Mouse (Mus musculus): Measurements from ENCODE around the gene Cpe.
"Not testable (repeated sequence)": the region's sequence is repeated elsewhere in the genome, so short reads cannot be mapped to it uniquely, and the experiment has no call there.

The Cpe gene

GRCm38 (mm10) chr8:64674951-64675585 is 17.8 kb downstream of the Cpe start:
- DNase-seq (ENCODE audit: low spot score) = no peak

- no peak for DNase-seq (ENCODE audit: low spot score)
Observed at GRCm38 (mm10) chr8:64672920-64673319, 19.9 kb downstream of the Cpe start.

GRCm38 (mm10) chr8:64671937-64672336 is 20.9 kb downstream of the Cpe start:
- DNase-seq (ENCODE audit: low spot score) = no peak

GRCm38 (mm10) chr8:64666305-64666704 is 26.5 kb downstream of the Cpe start:
- not testable (repeated sequence) for DNase-seq (ENCODE audit: low spot score)

- no peak for DNase-seq (ENCODE audit: low spot score)
Observed at GRCm38 (mm10) chr8:64665563-64665962, 27.3 kb downstream of the Cpe start.

- DNase-seq (ENCODE audit: low spot score) = no peak
Observed at GRCm38 (mm10) chr8:64664811-64665210, 28.0 kb downstream of the Cpe start.

GRCm38 (mm10) chr8:64664350-64664749 is 28.5 kb downstream of the Cpe start:
- no peak for DNase-seq (ENCODE audit: low spot score)

GRCm38 (mm10) chr8:64659097-64659496 is 33.8 kb downstream of the Cpe start:
- no peak for DNase-seq (ENCODE audit: low spot score)

GRCm38 (mm10) chr8:64657980-64658401 is 34.9 kb downstream of the Cpe start:
- DNase-seq (ENCODE audit: low spot score) = no peak

GRCm38 (mm10) chr8:64657517-64657916 is 35.3 kb downstream of the Cpe start:
- no peak for DNase-seq (ENCODE audit: low spot score)

- DNase-seq (ENCODE audit: low spot score) = no peak
Observed at GRCm38 (mm10) chr8:64655887-64656286, 37.0 kb downstream of the Cpe start.

- no peak for DNase-seq (ENCODE audit: low spot score)
Observed at GRCm38 (mm10) chr8:64655087-64655486, 37.8 kb downstream of the Cpe start.

- DNase-seq (ENCODE audit: low spot score) = no peak
Observed at GRCm38 (mm10) chr8:64652285-64652684, 40.6 kb downstream of the Cpe start.

- no peak for DNase-seq (ENCODE audit: low spot score)
Observed at GRCm38 (mm10) chr8:64648063-64648462, 44.8 kb downstream of the Cpe start.

GRCm38 (mm10) chr8:64647148-64647547 is 45.7 kb downstream of the Cpe start:
- DNase-seq (ENCODE audit: low spot score) = no peak

GRCm38 (mm10) chr8:64646421-64646820 is 46.4 kb downstream of the Cpe start:
- DNase-seq (ENCODE audit: low spot score) = no peak

GRCm38 (mm10) chr8:64644108-64645005 is 48.5 kb downstream of the Cpe start:
- no peak for DNase-seq (ENCODE audit: low spot score)

- DNase-seq (ENCODE audit: low spot score) = no peak
Observed at GRCm38 (mm10) chr8:64643382-64643781, 49.5 kb downstream of the Cpe start.

- no peak for DNase-seq (ENCODE audit: low spot score)
Observed at GRCm38 (mm10) chr8:64642799-64643198, 50.1 kb downstream of the Cpe start.

- no peak for DNase-seq (ENCODE audit: low spot score)
Observed at GRCm38 (mm10) chr8:64640599-64640998, 52.3 kb downstream of the Cpe start.

GRCm38 (mm10) chr8:64639676-64640075 is 53.2 kb downstream of the Cpe start:
- DNase-seq (ENCODE audit: low spot score) = no peak

- no peak for DNase-seq (ENCODE audit: low spot score)
Observed at GRCm38 (mm10) chr8:64634901-64635300, 58.0 kb downstream of the Cpe start.

GRCm38 (mm10) chr8:64634131-64634865 is 58.6 kb downstream of the Cpe start:
- DNase-seq (ENCODE audit: low spot score) = no peak

All from spleen, adult 12 weeks (tissue).